Mouse (Mus musculus) cerebellum, adult 2 months (tissue): ENCODE results near the gene Slc12a7.

Source experiments
- CTCF ChIP-seq: fragments of 200-500 bp; IDR thresholded peaks from 2 replicates; pipeline ENCODE4 v1.5.1; 2011; ENCODE audit warnings: low read depth, mild to moderate bottlenecking, control low read depth, low read length, moderate library complexity, borderline replicate concordance; ENCODE audit not compliant: insufficient read depth
- POLR2A ChIP-seq: fragments of 200-500 bp; IDR thresholded peaks from 2 replicates; pipeline ENCODE4 v1.6.1; 2011; ENCODE audit warnings: low read length, control low read depth, borderline replicate concordance; ENCODE audit not compliant: insufficient read depth

DNA sequence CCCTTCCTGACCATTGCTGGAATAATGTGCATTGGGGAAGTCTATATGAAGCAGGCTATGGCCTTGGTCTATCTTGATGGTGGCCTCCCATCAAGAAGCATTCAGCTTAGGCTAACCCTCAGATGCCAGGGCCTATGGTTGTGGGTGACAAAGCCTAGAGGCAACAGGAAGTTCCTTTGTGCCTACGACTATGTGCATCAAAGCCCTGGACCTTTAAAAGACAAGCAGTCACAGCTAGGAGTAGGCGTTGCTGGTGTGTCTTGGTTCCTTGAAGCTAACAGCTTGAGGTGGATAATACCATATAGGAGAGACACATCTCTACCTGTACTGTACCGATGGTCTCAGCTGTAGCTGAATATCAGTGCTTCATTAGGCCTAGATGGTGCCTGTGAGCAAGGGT lies 27.2 kb downstream of the Slc12a7 start:
- no peak for TF ChIP-seq POLR2A
- no peak for TF ChIP-seq CTCF
